Mouse (Mus musculus): Measurements from ENCODE around the gene Tmem212.

Gene Tmem212

DNA sequence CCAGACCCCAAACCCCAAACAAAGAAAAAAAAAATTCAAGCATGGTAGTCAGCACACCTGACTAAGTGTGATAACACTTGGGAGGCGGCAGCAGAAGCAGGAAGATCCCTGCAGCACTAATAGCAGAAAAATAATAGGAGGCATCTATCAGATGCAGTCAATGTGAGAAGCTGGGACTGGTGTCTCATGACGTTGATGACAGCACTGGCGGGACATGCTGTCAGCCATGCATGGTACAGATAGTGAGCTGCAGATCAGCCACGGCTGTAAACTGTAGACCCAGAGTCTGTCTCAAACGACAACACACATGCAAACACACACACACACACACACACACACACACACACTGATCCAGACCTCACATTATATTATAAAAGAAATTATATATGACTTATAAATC is 52.9 kb downstream of the Tmem212 start:
- no peak for DNase-seq (ENCODE audit: low read depth, low spot score)

DNA sequence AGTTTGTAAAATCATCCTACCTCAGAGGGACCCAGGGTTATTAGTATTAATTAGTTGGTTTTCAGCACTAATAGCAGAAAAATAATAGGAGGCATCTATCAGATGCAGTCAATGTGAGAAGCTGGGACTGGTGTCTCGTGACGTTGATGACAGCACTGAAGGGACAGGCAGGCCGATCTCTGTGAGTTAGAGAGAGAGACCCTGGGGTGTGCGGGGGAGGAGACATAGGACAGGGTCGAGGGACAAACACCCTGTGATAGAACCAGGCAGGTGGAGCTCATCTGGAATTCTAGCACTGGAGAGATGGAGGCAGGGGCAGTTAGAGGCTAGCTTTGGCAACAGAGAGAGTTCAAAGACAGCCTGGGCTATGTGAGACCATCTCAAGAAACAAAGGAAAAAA is 53.3 kb downstream of the Tmem212 start:
- DNase-seq (ENCODE audit: low read depth, low spot score) = no peak

GRCm38 (mm10) chr3:27840311-27840710 is 55.9 kb downstream of the Tmem212 start:
- no peak for DNase-seq (ENCODE audit: low read depth, low spot score)

- no peak for DNase-seq (ENCODE audit: low read depth, low spot score)
Measured at GRCm38 (mm10) chr3:27839795-27840194, 56.4 kb downstream of the Tmem212 start.

- DNase-seq (ENCODE audit: low read depth, low spot score) = no peak
Measured at GRCm38 (mm10) chr3:27839231-27839630, 56.9 kb downstream of the Tmem212 start.

DNA sequence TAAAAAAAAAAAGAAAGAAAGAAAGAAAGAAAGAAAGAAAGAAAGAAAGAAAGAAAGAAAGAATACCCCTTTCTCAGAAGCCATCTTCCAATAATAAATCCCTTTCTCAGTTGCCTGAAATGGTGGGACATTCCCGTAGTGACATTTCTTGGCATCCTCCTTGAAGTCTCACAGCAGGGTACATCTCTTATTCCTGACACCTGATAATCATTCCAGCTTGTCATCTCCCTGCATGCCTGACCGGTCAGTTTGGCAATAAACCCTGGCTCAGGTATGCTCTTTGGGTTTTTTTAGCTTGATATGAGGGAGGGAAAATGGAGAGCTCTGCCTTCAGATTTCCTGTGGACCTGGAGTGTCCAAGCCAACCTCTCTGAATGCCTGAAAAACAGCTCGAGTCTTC is 59.9 kb downstream of the Tmem212 start:
- DNase-seq (ENCODE audit: low read depth, low spot score) = no peak

- DNase-seq (ENCODE audit: low read depth, low spot score) = no peak
Measured at GRCm38 (mm10) chr3:27835786-27836185, 60.4 kb downstream of the Tmem212 start.

GRCm38 (mm10) chr3:27828755-27829154 is 67.4 kb downstream of the Tmem212 start:
- DNase-seq (ENCODE audit: low read depth, low spot score) = no peak

DNA sequence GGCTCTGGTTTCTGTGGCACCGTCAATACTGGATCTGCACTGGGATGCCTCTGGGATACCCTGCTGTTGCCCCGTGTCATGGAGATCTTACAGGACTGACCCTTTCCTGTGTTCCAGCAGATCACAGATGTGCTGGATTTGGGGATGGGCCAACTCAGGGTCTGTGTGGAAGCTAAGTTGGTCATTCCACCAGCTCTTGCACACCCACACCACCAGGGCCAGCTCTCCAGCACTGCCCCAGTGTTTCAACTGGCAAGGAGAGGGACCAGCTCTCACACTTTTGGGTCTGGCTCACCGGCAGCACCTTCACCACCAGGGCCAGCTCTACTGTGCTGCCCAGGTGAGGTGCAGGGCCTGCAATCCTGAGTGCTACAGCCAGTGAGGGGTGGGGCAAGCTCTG is 68.9 kb downstream of the Tmem212 start:
- DNase-seq (ENCODE audit: low read depth, low spot score) = no peak

GRCm38 (mm10) chr3:27825985-27826384 is 70.2 kb downstream of the Tmem212 start:
- no peak for DNase-seq (ENCODE audit: low read depth, low spot score)

Measured in WW6 (cell line).